Mouse (Mus musculus): ENCODE results near the gene Rufy1.

DNA sequence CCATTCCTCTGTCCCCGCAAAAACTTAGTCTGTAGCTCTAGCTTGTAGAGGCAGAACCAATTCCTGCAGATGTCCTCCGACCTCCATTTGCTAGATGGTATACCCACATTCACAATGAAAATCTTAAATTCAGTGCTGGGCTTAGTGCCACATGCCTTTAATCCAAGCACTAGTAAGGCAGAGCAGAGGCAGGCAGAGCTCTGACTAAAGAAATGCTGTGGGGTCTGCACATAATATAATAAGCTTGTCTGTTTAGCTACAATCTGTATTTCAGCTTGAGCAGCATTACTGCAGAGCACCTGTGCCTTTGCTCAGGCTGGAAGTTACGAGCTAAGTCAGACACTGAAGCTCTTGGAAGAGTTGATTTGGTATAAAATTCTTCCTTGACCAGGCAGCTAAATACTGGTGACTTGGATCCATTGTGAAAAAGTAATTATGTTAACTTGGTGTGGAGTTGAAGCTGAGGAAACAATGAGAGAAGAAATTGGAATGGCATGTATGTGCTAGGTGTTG, 43.7 kb downstream of the Rufy1 start:
- TF ChIP-seq CTCF (IDR thresholded peaks at IDR 0.05; ENCODE audit: borderline replicate concordance, control insufficient read depth, extremely low read depth, insufficient read depth, low read length, poor library complexity) = no peak
- TF ChIP-seq POLR2A (IDR thresholded peaks at IDR 0.05; ENCODE audit: control insufficient read depth, extremely low read depth, insufficient read depth, low read length, poor library complexity) = no peak
